Comparison of ENCODE assay signal across 30 mouse cellular contexts in the genomic region with DNA sequence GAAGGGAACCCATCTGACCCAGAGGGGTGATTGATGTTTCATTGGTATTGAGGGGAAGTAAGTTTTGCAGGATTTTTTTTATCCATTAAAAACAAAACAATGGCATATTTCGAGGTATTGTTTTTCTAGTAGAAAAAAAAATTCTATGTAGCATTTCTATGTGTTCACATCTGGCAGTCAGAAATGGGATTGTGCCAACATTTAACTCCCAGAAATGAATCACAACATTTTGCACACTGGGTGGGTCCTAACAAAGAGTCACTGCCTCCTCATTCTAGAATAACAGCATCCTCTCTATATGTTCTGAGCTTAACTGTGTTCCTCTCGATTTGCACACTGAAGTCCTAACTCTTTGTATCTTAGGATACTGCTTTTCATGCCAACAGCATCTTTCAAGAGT.
"Had no signal": no experiment of that assay in that cellular context is flagged by ENCODE, and none has a peak within 500 bp of the region (broad histone marks: within the 10 kb centered on the region; RNA-seq: fewer than 3 reads in every experiment).

No protein-coding gene starts in this region.

- H3K27ac ChIP-seq: heart, embryonic 13.5 days; heart, embryonic 15.5 days; hindbrain, embryonic 10.5 days; hindbrain, embryonic 12.5 days; hindbrain, embryonic 13.5 days; hindbrain, embryonic 14.5 days; hindbrain, embryonic 15.5 days; hindbrain, postnatal 0 days; intestine, embryonic 15.5 days; kidney, embryonic 15.5 days; kidney, postnatal 0 days; layer of hippocampus, adult 2 months; left cerebral cortex, adult 2 months had no signal

- H3K4me3 ChIP-seq: heart, embryonic 12.5 days; heart, embryonic 13.5 days; heart, embryonic 15.5 days; hindbrain, embryonic 10.5 days; hindbrain, embryonic 12.5 days; hindbrain, embryonic 13.5 days; hindbrain, embryonic 15.5 days; intestine, embryonic 15.5 days; kidney, embryonic 15.5 days; layer of hippocampus, adult 2 months; left cerebral cortex, adult 2 months had no signal

- DNase-seq: heart, postnatal 10 days; heart, postnatal 14 days; heart, postnatal 36 days; heart, postnatal 4 days; kidney, adult 11 months; kidney, adult 18-20 months; kidney, adult 2 months; kidney, adult 8-10 months; kidney, adult 9 months; kidney, postnatal 10 days; kidney, postnatal 14 days; kidney, postnatal 25 days; kidney, postnatal 36 days; kidney, postnatal 4 days; layer of hippocampus, adult 9-11 months; layer of hippocampus, postnatal 36 days had no signal

- H3K4me1 ChIP-seq: heart, embryonic 12.5 days; heart, embryonic 13.5 days; heart, embryonic 15.5 days; hindbrain, embryonic 10.5 days; hindbrain, embryonic 12.5 days; hindbrain, embryonic 13.5 days; hindbrain, embryonic 15.5 days; intestine, embryonic 15.5 days; kidney, embryonic 15.5 days had no signal
